Mouse (Mus musculus) midbrain, embryonic 16.5 days (tissue): ENCODE measurements around the gene Gramd1b. TPM values are rescaled to one million over a fixed set of nuclear protein-coding genes. Genes with fewer than 3 reads are reported as not detected.

Source experiments
- ATAC-seq: fragments of 200-750 bp; cut with Nextera tagmentation; 2 replicates; pipeline ENCODE4 v1.8.0; 2017; ENCODE audit warnings: moderate TSS enrichment
- H3K27ac ChIP-seq: fragments of 300-500 bp; sonication (generic); 2 replicates; pipeline ENCODE4 v1.5.1; 2014; ENCODE audit warnings: mild to moderate bottlenecking, low read length, mixed read lengths
- H3K27me3 ChIP-seq: fragments of 300-500 bp; sonication (generic); 2 replicates; pipeline ENCODE4 v1.6.1; 2014; ENCODE audit warnings: low read depth, low read length, mixed read lengths; ENCODE audit not compliant: control insufficient read depth, insufficient read depth
- H3K36me3 ChIP-seq: fragments of 300-500 bp; sonication (generic); 2 replicates; pipeline ENCODE4 v1.6.1; 2014; ENCODE audit warnings: mild to moderate bottlenecking, low read length, moderate library complexity, mixed read lengths; ENCODE audit not compliant: control insufficient read depth, insufficient read depth
- H3K4me1 ChIP-seq: fragments of 300-500 bp; sonication (generic); 2 replicates; pipeline ENCODE4 v1.6.1; 2014; ENCODE audit warnings: mild to moderate bottlenecking, low read length, mixed read lengths; ENCODE audit not compliant: control insufficient read depth, insufficient read depth
- H3K4me2 ChIP-seq: fragments of 300-500 bp; sonication (generic); 2 replicates; pipeline ENCODE4 v1.6.1; 2014; ENCODE audit warnings: mild to moderate bottlenecking, low read length, mixed read lengths
- H3K4me3 ChIP-seq: fragments of 300-500 bp; sonication (generic); 2 replicates; pipeline ENCODE4 v1.5.1; 2014; ENCODE audit warnings: low read depth, mild to moderate bottlenecking, low read length, moderate library complexity, mixed read lengths
- H3K9ac ChIP-seq: fragments of 300-500 bp; sonication (generic); 2 replicates; pipeline ENCODE4 v1.6.1; 2014; ENCODE audit warnings: low read depth, low read length, mixed read lengths
- H3K9me3 ChIP-seq: fragments of 300-500 bp; sonication (generic); replicated peaks from 2 replicates; pipeline ENCODE4 v1.6.1; 2014; ENCODE audit warnings: mild to moderate bottlenecking, low read length, mixed read lengths; ENCODE audit not compliant: control insufficient read depth, poor library complexity, severe bottlenecking
- WGBS: fragments of 180-500 bp; shearing (Covaris S2); extraction: QIAGEN DNeasy Blood & Tissue Kit; methylation state at CpG from one replicate; pipeline ENCODE4 v1.1.7; 2014; 5-methylcytosine and 5-hydroxymethylcytosine counted together
- polyA plus RNA-seq: library from polyadenylated mRNA; unstranded; fragments of >200 nt; fragmentation: Nextera tagmentation; extraction: Ambion mirVana; gene quantifications from 2 replicates; pipeline ENCODE4 v1.2.1, GENCODE M21; 2015

The Gramd1b gene
- polyA plus RNA-seq, 1 experiment from 2014 or later = 20.3 TPM

DNA sequence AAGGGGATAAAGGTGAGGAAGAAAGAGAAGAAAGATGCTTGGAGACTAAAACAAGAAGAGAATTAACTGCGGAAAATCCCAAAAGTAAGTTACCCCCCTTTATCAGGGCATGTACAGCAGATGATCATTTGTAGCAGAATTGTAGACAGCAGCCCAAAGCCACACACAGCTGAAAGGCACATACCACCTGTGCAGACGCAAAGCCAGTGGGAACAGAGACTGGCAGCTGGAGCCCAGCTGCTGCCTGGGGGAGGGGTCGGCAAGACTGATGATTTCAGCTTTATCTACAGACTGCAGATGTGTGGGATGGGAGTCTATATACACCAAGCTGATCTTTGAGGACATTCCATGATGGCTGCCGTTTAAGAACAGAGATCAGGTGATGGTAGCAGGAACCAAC is 2.5 kb downstream of the Gramd1b start:
- H3K27me3 ChIP-seq = no peaks in the 10 kb centered on the region
- no peaks in the 10 kb centered on the region for H3K36me3 ChIP-seq
- no peaks in the 10 kb centered on the region for H3K9me3 ChIP-seq
- no peak overlapping the region for H3K4me2 ChIP-seq
- no peak for ATAC-seq
- H3K4me1 ChIP-seq = peaks cover 3% of the 10 kb centered on the region
- no peak overlapping the region for H3K27ac ChIP-seq
- 68% methylated on average over 4 of the region's 4 CpGs for WGBS
- no peak overlapping the region for H3K4me3 ChIP-seq
- no peak overlapping the region for H3K9ac ChIP-seq

DNA sequence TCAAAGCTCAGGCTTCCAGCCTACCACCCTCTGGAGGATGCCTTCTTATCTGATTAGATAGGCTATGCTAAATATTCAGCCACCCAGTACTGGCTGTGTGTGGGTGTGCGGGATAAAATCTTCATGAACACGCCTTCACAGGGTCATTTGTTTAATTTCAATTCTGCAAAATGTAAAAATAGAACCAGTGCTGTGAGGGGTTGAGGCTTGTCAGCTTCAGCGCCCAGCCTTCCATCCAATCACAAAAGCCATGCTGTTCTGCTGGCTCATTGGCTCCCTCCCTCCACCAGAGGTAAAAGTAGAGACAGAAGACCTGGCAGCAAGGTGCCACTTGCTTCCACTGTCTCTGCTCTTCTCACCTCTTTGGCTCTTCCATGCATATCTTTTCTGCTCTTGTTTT is 4.3 kb downstream of the Gramd1b start:
- no peak overlapping the region for H3K4me3 ChIP-seq
- ATAC-seq = no peak
- WGBS = 81% methylated on average over 3 of the region's 3 CpGs
- H3K27ac ChIP-seq = no peak overlapping the region
- no peaks in the 10 kb centered on the region for H3K27me3 ChIP-seq
- peaks cover 6% of the 10 kb centered on the region for H3K4me1 ChIP-seq
- no peaks in the 10 kb centered on the region for H3K36me3 ChIP-seq
- no peaks in the 10 kb centered on the region for H3K9me3 ChIP-seq
- H3K9ac ChIP-seq = no peak overlapping the region
- H3K4me2 ChIP-seq = no peak overlapping the region

DNA sequence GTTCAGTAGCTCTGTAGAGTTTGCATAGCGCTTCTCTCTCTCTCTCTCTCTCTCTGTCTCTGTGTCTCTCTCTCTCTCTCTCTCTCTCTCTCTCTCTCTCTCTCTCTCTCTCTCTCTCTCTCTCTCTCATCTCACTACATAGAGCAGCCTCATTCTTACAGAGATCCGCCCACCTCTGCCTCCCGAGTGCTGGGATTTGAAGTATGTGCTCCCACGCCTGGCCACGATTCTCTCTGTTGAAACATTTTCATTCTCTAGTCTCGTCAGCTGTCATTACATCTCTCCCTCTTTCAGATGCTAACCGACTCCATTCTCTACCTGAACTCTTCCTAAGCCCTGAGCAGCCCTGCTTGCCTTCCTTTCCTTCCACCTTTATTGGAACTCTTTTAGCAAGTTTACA is 9.0 kb downstream of the Gramd1b start:
- H3K27ac ChIP-seq = no peak overlapping the region
- H3K4me3 ChIP-seq = no peak overlapping the region
- WGBS = 81% methylated on average over 7 of the region's 7 CpGs
- no peaks in the 10 kb centered on the region for H3K36me3 ChIP-seq
- no peaks in the 10 kb centered on the region for H3K9me3 ChIP-seq
- H3K4me1 ChIP-seq = peaks cover 3% of the 10 kb centered on the region; the same call in 1 of the 2 replicates
- no peak overlapping the region for H3K9ac ChIP-seq
- H3K4me2 ChIP-seq = no peak overlapping the region
- no peak for ATAC-seq
- H3K27me3 ChIP-seq = no peaks in the 10 kb centered on the region

DNA sequence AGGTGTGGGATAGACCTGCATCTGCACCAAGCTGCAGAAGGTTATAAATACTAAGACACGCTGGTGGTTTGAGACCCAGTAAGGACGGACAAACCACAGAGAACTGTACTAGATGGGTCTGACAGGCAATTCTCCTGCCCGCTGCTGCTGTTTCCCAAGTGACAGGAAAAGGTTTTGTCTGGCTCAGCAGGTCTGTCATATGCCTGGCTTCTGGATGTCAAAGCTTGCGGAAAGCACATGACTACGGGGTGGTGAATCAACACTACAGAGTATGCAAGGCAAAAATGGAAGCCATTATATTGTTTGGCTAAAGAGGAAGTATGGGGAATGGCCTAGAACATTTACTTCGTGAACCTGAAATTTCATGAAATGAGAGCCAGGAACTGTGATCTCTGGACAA is 10.1 kb downstream of the Gramd1b start:
- 86% methylated on average over 6 of the region's 6 CpGs for WGBS
- H3K36me3 ChIP-seq = no peaks in the 10 kb centered on the region
- no peaks in the 10 kb centered on the region for H3K27me3 ChIP-seq
- H3K4me2 ChIP-seq = no peak overlapping the region
- no peak overlapping the region for H3K4me3 ChIP-seq
- H3K9me3 ChIP-seq = no peaks in the 10 kb centered on the region
- H3K27ac ChIP-seq = no peak overlapping the region
- no peak for ATAC-seq
- H3K4me1 ChIP-seq = peaks cover 3% of the 10 kb centered on the region; the same call in 1 of the 2 replicates
- no peak overlapping the region for H3K9ac ChIP-seq

DNA sequence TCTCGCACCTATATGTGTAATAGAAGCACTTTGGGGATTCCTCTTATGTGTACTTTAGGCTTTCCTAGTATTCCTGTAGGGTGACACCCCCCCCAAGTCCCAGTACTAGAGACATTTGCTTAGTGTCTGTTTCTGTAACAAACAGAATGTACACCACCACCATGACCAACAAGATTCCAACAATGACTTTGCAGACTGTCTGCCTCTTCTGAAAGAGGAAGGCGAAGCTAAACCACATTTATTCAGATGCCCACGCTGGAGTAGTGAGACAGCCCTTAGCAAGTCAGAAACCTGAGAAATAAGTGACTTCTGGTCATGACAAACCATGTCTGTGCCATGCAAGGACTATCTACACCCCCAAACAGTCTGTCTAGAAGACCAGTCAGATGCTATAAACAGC is 11.9 kb downstream of the Gramd1b start:
- 85% methylated on average over 3 of the region's 3 CpGs for WGBS
- Histone ChIP-seq H3K4me3 (no peak overlapping the region), H3K36me3 (no peaks in the 10 kb centered on the region), H3K27ac (no peak overlapping the region), H3K27me3 (no peaks in the 10 kb centered on the region), H3K9ac (no peak overlapping the region), H3K9me3 (no peaks in the 10 kb centered on the region), H3K4me1 (peaks cover 3% of the 10 kb centered on the region; the same call in 1 of the 2 replicates), H3K4me2 (no peak overlapping the region)
- no peak for ATAC-seq

DNA sequence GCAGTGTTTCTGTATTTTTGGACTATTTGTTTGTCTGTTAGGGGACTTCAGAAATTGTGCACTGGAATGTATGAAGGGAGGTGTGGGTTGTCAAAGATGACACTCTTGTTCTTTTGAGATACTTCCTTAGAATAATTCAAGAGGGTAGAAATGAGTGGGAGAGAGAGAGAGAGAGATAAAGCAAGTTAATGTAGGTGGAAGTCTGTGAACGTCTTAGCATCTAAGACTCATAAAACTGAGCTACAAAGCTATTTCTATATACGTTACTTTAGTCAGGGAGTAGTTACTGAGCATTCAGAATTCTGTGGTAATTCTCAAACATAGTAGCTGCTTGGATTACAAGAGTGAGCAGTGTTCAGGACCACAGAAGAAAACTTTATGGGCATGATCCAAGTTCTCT is 19.2 kb downstream of the Gramd1b start:
- H3K4me3 ChIP-seq = no peak overlapping the region
- H3K27ac ChIP-seq = no peak overlapping the region
- H3K27me3 ChIP-seq = no peaks in the 10 kb centered on the region
- no peak overlapping the region for H3K4me2 ChIP-seq
- no peak for ATAC-seq
- no peaks in the 10 kb centered on the region for H3K9me3 ChIP-seq
- 87% methylated on average over 2 of the region's 2 CpGs for WGBS
- H3K36me3 ChIP-seq = no peaks in the 10 kb centered on the region
- H3K4me1 ChIP-seq = no peaks in the 10 kb centered on the region
- H3K9ac ChIP-seq = no peak overlapping the region

GRCm38 (mm10) chr9:40509479-40509878 is 21.7 kb downstream of the Gramd1b start:
- Histone ChIP-seq H3K9me3 (no peaks in the 10 kb centered on the region), H3K4me3 (no peak overlapping the region), H3K4me2 (no peak overlapping the region), H3K27me3 (no peaks in the 10 kb centered on the region), H3K27ac (no peak overlapping the region), H3K36me3 (no peaks in the 10 kb centered on the region), H3K4me1 (no peaks in the 10 kb centered on the region), H3K9ac (no peak overlapping the region)
- WGBS = 84% methylated on average over 6 of the region's 6 CpGs
- no peak for ATAC-seq

GRCm38 (mm10) chr9:40506576-40506975 is 24.6 kb downstream of the Gramd1b start:
- 76% methylated on average over 3 of the region's 3 CpGs for WGBS
- H3K9me3 ChIP-seq = no peaks in the 10 kb centered on the region
- no peak for ATAC-seq

GRCm38 (mm10) chr9:40505471-40506312 is 25.5 kb downstream of the Gramd1b start:
- Histone ChIP-seq H3K4me2 (no peak overlapping the region), H3K27me3 (no peaks in the 10 kb centered on the region), H3K27ac (no peak overlapping the region), H3K9me3 (no peaks in the 10 kb centered on the region), H3K36me3 (no peaks in the 10 kb centered on the region), H3K9ac (no peak overlapping the region), H3K4me1 (no peaks in the 10 kb centered on the region), H3K4me3 (no peak overlapping the region)
- no peak for ATAC-seq
- 74% methylated on average over 11 of the region's 11 CpGs for WGBS

More at GRCm38 (mm10) chr9:40506576-40506975, 24.6 kb downstream of the Gramd1b start:
- Histone ChIP-seq H3K36me3 (no peaks in the 10 kb centered on the region), H3K4me2 (no peak overlapping the region), H3K9ac (no peak overlapping the region), H3K27ac (no peak overlapping the region), H3K27me3 (no peaks in the 10 kb centered on the region), H3K4me1 (no peaks in the 10 kb centered on the region), H3K4me3 (no peak overlapping the region)
